Mouse (Mus musculus) G1E (cell line): ENCODE data around the gene Cactin. TPM values are rescaled to one million over a fixed set of nuclear protein-coding genes. Genes with fewer than 3 reads are reported as not detected.
A peak's percentile ranks its signal among the peaks of the same experiment; 100 is the strongest.

Source experiments
- ATAC-seq: 2 replicates; pipeline ENCODE4 v1.8.0; 2016; ENCODE audit warnings: mild to moderate bottlenecking; ENCODE audit not compliant: insufficient number of reproducible peaks, poor library complexity, low FRiP score, severe bottlenecking; ENCODE audit errors: extremely low read depth
- DNase-seq: peaks from one replicate; pipeline ENCODE4 v3.0.0; 2012; ENCODE audit warnings: low spot score
- H3K27me3 ChIP-seq: 2 replicates; pipeline ENCODE4 v1.6.1; 2012; ENCODE audit warnings: mild to moderate bottlenecking, low read length, inconsistent platforms; ENCODE audit not compliant: insufficient read depth
- H3K36me3 ChIP-seq: replicated peaks from 2 replicates; pipeline ENCODE3; 2012; ENCODE audit warnings: mild to moderate bottlenecking, inconsistent platforms
- H3K4me1 ChIP-seq: 2 replicates; pipeline ENCODE4 v1.6.1; 2012; ENCODE audit warnings: low read depth, low read length, inconsistent platforms, mixed read lengths; ENCODE audit not compliant: insufficient read depth
- H3K4me3 ChIP-seq: 2 replicates; pipeline ENCODE4 v1.5.1; 2012; ENCODE audit warnings: low read depth, mild to moderate bottlenecking, inconsistent platforms, low read length, moderate library complexity, mixed read lengths
- H3K9me3 ChIP-seq: replicated peaks from 2 replicates; pipeline ENCODE4 v1.6.1; 2012; ENCODE audit warnings: inconsistent platforms
- CTCF ChIP-seq: IDR thresholded peaks from 2 replicates; pipeline ENCODE4 v1.5.1; 2012; ENCODE audit warnings: low read depth, low read length, inconsistent platforms, mixed read lengths
- GATA1 ChIP-seq: IDR thresholded peaks from 2 replicates; pipeline ENCODE4 v1.6.1; 2012; ENCODE audit warnings: borderline replicate concordance, low read length, inconsistent platforms, mixed read lengths
- GATA2 ChIP-seq: IDR thresholded peaks from 2 replicates; pipeline ENCODE4 v1.6.1; 2012; ENCODE audit warnings: low read depth, low read length, inconsistent platforms, borderline replicate concordance
- POLR2AphosphoS5 ChIP-seq: IDR thresholded peaks from 2 replicates; pipeline ENCODE4 v1.6.1; 2012; ENCODE audit warnings: low read depth, low read length, inconsistent platforms; ENCODE audit not compliant: insufficient replicate concordance
- TAL1 ChIP-seq: conservative IDR thresholded peaks from 2 replicates; pipeline ENCODE4 v1.6.1; 2012; ENCODE audit warnings: low read depth, low read length, inconsistent platforms, mixed read lengths
- polyA plus RNA-seq: library from polyadenylated mRNA; stranded (reverse); fragments of >175 nt; gene quantifications from 2 replicates; pipeline ENCODE4 v1.2.3, GENCODE M21; 2012
- total RNA-seq, 2 experiments: library from RNA; stranded (forward) in 1 of 2; stranded (reverse) in 1 of 2; fragments of 200-1000 nt in 1 of 2; fragments of >200 nt in 1 of 2; fragmentation: Nextera tagmentation in 1 of 2; gene quantifications; 2 replicates each; pipeline ENCODE4 v1.2.3; 2014 to 2017

The Cactin gene
- total and polyA plus RNA-seq, 3 experiments: 11.4 to 77.9 (median 23.9) TPM

DNA sequence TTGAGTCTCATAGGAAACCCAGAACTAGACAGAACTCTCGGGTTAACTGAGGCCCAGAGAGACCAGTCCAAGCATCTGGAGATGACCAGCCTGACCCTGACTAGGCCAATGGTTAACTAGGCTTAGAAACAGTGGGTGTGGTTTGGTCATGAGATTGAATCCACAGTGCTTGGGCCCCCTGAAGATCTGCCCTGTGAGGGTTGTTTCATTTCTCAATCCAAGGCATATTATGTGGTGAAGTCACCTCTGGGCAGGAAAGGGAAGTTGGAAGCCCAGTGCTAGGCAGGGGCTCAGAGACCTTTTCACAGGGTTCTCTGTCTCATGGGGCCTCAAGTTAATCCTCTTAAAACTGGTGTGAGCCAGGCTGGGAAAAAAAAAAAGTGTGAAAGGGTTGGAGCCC lies 37.9 kb downstream of the Cactin start:
- peak; percentile 43 for DNase-seq
- Histone ChIP-seq H3K9me3 (no peaks in the 10 kb centered on the region), H3K4me1 (peaks cover 91% of the 10 kb centered on the region), H3K27me3 (no peaks in the 10 kb centered on the region), H3K36me3 (peaks cover 53% of the 10 kb centered on the region), H3K4me3 (peak overlapping the region; percentile 88)
- peak; percentile 4; the same call in 1 of the 2 replicates for ATAC-seq
- TF ChIP-seq POLR2AphosphoS5: no peak
- no peak for TF ChIP-seq GATA1
- TF ChIP-seq TAL1: no peak
- no peak for TF ChIP-seq GATA2
- TF ChIP-seq CTCF: no peak

DNA sequence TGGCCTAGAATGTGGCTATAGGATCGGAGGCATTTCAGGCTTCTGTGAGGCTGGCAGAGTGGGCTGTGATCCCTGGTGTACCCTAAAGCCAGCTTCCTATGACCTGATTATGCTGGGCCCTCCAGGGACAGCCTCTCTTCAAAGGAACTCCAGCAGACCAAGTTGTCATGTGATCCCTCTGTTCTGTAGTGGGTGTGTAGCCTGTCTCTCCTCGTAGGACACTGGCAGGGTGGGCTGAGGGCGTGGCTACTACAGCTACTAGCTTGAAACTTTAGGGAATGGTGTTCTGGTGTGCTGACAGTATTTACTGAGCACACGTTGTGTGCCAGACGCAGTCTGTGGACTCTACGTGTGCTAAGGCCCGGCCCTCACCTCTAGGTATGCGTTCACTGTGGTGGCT lies 39.8 kb downstream of the Cactin start:
- peak; percentile 47 for DNase-seq
- H3K4me1 ChIP-seq: peaks cover 93% of the 10 kb centered on the region

DNA sequence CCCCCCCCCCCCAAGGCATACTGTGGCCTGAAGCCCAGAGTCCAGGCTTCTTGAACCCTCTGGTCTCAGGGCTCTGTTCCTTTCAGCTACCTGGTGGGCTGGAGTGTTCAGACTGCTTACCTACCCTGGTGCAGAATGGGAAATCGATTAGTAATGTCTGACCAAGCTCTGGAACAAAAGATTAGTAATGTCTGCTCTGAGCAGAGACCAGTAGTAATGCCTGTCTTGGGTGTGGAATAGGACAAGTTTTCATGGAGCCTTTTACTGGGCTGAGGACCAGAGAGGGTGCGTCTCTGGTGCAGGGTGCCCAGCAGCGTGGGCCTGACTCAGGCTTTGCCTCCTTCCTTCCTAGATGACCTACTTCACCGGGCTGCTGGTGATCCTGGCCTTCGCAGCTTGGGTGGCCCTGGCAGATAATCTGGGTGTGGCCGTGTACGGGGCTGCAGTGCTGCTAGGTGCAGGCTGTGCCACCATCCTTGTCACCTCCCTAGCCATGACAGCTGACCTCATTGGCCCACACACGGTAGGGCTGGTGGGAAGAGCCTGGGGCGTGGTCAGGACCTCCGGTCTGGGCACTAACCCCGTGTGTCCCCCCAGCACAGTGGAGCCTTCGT lies 41.5 kb downstream of the Cactin start:
- Histone ChIP-seq H3K36me3 (peaks cover 89% of the 10 kb centered on the region), H3K4me1 (peaks cover 96% of the 10 kb centered on the region), H3K9me3 (no peaks in the 10 kb centered on the region), H3K4me3 (peak overlapping the region; percentile 64; the same call in 1 of the 2 replicates), H3K27me3 (no peaks in the 10 kb centered on the region)
- ATAC-seq (no peak), DNase-seq (no peak)
- TF ChIP-seq TAL1: no peak
- no peak for TF ChIP-seq POLR2AphosphoS5
- TF ChIP-seq CTCF: no peak
- no peak for TF ChIP-seq GATA1
- TF ChIP-seq GATA2: no peak

More for the DNA sequence above, 39.8 kb downstream of the Cactin start:
- Histone ChIP-seq H3K9me3 (no peaks in the 10 kb centered on the region), H3K27me3 (no peaks in the 10 kb centered on the region), H3K4me3 (peak overlapping the region; percentile 66; the same call in 1 of the 2 replicates), H3K36me3 (peaks cover 72% of the 10 kb centered on the region)
- TF ChIP-seq GATA2: no peak
- no peak for TF ChIP-seq TAL1
- ATAC-seq: peak; percentile 47

DNA sequence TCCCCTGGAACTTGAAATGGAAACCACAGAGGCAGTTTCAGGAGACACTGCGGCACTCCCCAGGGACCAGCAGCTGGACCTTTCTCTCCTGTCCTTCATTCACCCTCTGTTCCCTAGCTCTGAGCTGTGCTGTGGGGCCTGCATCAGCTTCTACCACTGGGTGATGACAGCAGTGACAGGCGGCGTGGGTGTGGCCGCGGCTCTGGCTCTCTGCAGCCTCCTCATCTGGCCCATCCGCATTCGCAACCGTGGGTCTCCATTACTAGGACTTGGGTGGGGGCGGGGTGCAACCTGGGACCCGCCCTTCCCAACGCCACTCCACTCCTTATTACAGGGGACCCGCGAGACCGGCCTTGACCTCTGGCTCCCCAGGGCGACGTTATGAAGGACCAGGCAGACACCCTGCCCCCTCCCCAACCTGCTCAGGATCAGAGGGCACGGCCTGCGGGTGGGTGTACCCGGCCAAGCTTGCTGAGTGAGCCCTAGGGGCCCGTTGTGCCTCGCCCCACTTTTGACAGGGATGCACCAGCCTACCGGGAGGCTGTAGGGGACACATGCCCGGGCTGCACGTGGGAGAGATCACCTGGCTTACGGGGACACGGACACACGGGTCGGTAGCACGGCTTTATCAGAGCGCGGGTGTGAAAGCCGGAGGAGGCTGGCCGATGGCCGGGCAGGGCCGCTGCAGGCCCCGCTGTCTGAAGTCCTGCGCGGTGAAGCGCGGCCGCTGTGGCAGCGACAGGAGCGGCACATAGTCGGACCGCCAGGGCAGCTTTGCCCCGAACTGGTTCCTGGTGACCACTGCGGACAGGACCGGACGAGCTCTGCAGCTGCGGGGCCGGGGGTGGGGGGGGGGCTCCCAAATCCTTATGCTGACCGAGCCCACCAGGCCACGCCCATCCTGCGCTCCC lies 42.8 kb downstream of the Cactin start:
- ATAC-seq: no peak
- no peak for DNase-seq
- Histone ChIP-seq H3K36me3 (peaks cover 99% of the 10 kb centered on the region), H3K9me3 (no peaks in the 10 kb centered on the region), H3K4me1 (peaks cover 96% of the 10 kb centered on the region), H3K27me3 (no peaks in the 10 kb centered on the region), H3K4me3 (peak overlapping the region; percentile 34; the same call in 1 of the 2 replicates)
- TF ChIP-seq CTCF: no peak

DNA sequence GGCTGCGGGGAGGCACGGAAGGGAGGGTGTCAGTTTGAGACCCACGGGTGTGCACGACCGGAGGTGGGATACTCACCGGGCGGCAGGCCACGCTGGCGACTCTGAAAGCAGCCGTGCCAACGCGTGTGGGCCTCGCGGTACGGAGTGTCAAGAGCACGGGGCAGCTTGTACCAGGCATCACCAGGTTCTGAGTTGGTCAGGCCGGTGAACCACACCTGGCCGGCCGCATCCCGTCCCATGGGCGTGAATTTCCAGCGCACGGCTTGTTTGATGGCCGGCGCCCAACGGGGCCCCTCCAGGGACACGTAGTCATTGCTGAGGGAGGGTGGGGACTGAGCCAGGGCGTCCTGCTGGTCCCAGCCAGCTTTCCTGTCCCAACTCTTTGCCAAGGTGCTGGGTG lies 43.8 kb downstream of the Cactin start:
- Histone ChIP-seq H3K9me3 (no peaks in the 10 kb centered on the region), H3K36me3 (peaks cover 100% of the 10 kb centered on the region), H3K27me3 (no peaks in the 10 kb centered on the region), H3K4me3 (peak overlapping the region; percentile 24; the same call in 1 of the 2 replicates), H3K4me1 (peaks cover 92% of the 10 kb centered on the region)
- ATAC-seq: no peak
- no peak for TF ChIP-seq CTCF
- TF ChIP-seq POLR2AphosphoS5: 0 out of 2 replicates have a peak, but pooled peaks have one; percentile 17
- no peak for DNase-seq

DNA sequence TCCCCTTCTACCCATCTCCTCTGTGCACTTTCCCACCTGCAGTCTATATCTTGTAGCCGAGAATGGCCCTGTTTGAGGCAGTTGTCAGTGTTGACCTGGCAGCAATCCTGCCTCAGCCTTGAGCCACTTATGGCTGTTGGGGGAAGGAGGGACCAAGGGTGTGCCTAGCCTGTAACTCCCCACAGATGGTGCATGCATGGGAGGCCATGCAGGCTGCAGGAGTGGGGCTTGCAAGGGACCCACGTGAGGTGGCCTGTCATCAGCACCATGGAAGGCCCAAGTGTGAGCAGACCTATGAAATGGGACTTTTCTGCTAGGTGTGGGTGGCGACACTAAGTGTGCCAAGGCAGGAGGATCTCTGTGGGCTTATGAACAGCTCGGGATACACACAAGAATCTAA lies 44.2 kb downstream of the Cactin start:
- Histone ChIP-seq H3K36me3 (peaks cover 100% of the 10 kb centered on the region), H3K9me3 (no peaks in the 10 kb centered on the region), H3K27me3 (no peaks in the 10 kb centered on the region), H3K4me1 (peaks cover 88% of the 10 kb centered on the region), H3K4me3 (no peak overlapping the region)
- ATAC-seq: no peak
- no peak for DNase-seq
- no peak for TF ChIP-seq GATA1
- TF ChIP-seq POLR2AphosphoS5: peak; percentile 38; the same call in 1 of the 2 replicates
